Mouse (Mus musculus) Patski (cell line): Measurements from ENCODE around the gene Mthfsd. TPM values are rescaled to one million over a fixed set of nuclear protein-coding genes. Genes with fewer than 3 reads are reported as not detected.

Experiments
- ATAC-seq: fragments of 100-300 bp; one replicate; pipeline ENCODE4 v1.8.0; 2021
- CTCF ChIA-PET: fragments of 350-600 bp; sonication (Branson Sonifier 250); formaldehyde crosslinking; loops from one replicate; lab custom pipeline; 2022; ENCODE audit warnings: inconsistent platforms; lab: Charles Lee
- POLR2A ChIA-PET: fragments of 350-600 bp; sonication (Branson Sonifier 250); formaldehyde crosslinking; loops from one replicate; lab custom pipeline; 2022; ENCODE audit warnings: antibody characterized with exemption, inconsistent platforms; lab: Charles Lee
- DNase-seq: peaks from one replicate; pipeline ENCODE4 v3.0.0-alpha.2; 2011; ENCODE audit warnings: low read depth, low spot score
- H3K27me3 ChIP-seq: fragments of 371-371 bp; one replicate; pipeline ENCODE4 v1.5.1; 2021
- CTCF ChIP-seq: fragments of 100-300 bp; IDR thresholded peaks from one replicate; pipeline ENCODE4 v1.5.1; 2021
- in situ Hi-C: fragments of 300-500 bp; cut with MboI; formaldehyde crosslinking; loops from 3 replicates; pipeline ENCODE4 v1.11.1; 2018; ENCODE audit warnings: low pct_unique_long_range_greater_than_20kb, mixed read lengths
- polyA plus RNA-seq: library from polyadenylated mRNA; unstranded; gene quantifications from one replicate; pipeline ENCODE4 v1.2.3, GENCODE M21; 2021

Gene Mthfsd
- polyA plus RNA-seq, 1 experiment from 2014 or later, result 62.0 TPM

GRCm38 (mm10) chr8:121129265-121129940 is 21.2 kb upstream of the Mthfsd start:
- ChIA-PET CTCF (no interaction called here), POLR2A (interaction anchor here (0.6 to 0.7 kb wide), 2 partner anchors 11 to 63 kb away, joined by 3 read pairs; no protein-coding TSS in a partner anchor)
- peaks cover 3% of the 10 kb centered on the region for H3K27me3 ChIP-seq
- TF ChIP-seq CTCF, result no peak
- DNase-seq, result no peak
- in situ Hi-C loops, result no loop called here
- ATAC-seq, result no peak

- H3K27me3 ChIP-seq, result peaks cover 3% of the 10 kb centered on the region
- in situ Hi-C loops, result no loop called here
- no peak for DNase-seq
- no peak for ATAC-seq
- CTCF ChIA-PET, result no interaction called here
- POLR2A ChIA-PET, result interaction anchor here (0.6 to 0.7 kb wide), 2 partner anchors 11 to 64 kb away, joined by 3 read pairs; no protein-coding TSS in a partner anchor
- no peak for TF ChIP-seq CTCF
These were observed 20.5 kb upstream of the Mthfsd start for GRCm38 (mm10) chr8:121128531-121129264.

GRCm38 (mm10) chr8:121127756-121128375 is 19.7 kb upstream of the Mthfsd start, which contains the start of gene Foxl1:
Foxl1 (plus strand) TSS chr8:121127940.
- H3K27me3 ChIP-seq, result peaks cover 3% of the 10 kb centered on the region
- ATAC-seq (no peak), DNase-seq (no peak)
- in situ Hi-C loops, result no loop called here
- TF ChIP-seq CTCF, result no peak
- ChIA-PET POLR2A (no interaction called here), CTCF (no interaction called here)

GRCm38 (mm10) chr8:121127291-121127701 is 19.1 kb upstream of the Mthfsd start:
- POLR2A ChIA-PET, result interaction anchor here (0.6 kb wide), 1 partner anchor 87 kb away, joined by 3 read pairs; no protein-coding TSS in a partner anchor
- peaks cover 3% of the 10 kb centered on the region for H3K27me3 ChIP-seq
- in situ Hi-C loops, result no loop called here
- CTCF ChIA-PET, result no interaction called here
- TF ChIP-seq CTCF, result no peak
- DNase-seq (no peak), ATAC-seq (no peak)

GRCm38 (mm10) chr8:121126694-121127093 is 18.5 kb upstream of the Mthfsd start:
- POLR2A ChIA-PET, result interaction anchor here (0.6 kb wide), 1 partner anchor 86 kb away, joined by 3 read pairs; no protein-coding TSS in a partner anchor
- peaks cover under 1% of the 10 kb centered on the region for H3K27me3 ChIP-seq
- in situ Hi-C loops, result no loop called here
- ATAC-seq (no peak), DNase-seq (no peak)
- no peak for TF ChIP-seq CTCF
- CTCF ChIA-PET, result no interaction called here

GRCm38 (mm10) chr8:121126191-121126590 is 18.0 kb upstream of the Mthfsd start:
- DNase-seq (no peak), ATAC-seq (no peak)
- no peak for TF ChIP-seq CTCF
- no peaks in the 10 kb centered on the region for H3K27me3 ChIP-seq
- POLR2A ChIA-PET, result no interaction called here
- in situ Hi-C loops, result no loop called here
- CTCF ChIA-PET, result interaction anchor here (0.9 to 1.3 kb wide), 4 partner anchors 8 to 266 kb away, joined by 3 to 6 read pairs (median 4); partner anchors contain the start of gene Foxc2

GRCm38 (mm10) chr8:121125311-121125876 is 17.2 kb upstream of the Mthfsd start:
- ATAC-seq, result peak; percentile 75
- DNase-seq, result no peak
- in situ Hi-C loops, result no loop called here
- ChIA-PET CTCF (interaction anchor here (0.9 to 1.3 kb wide), 4 partner anchors 9 to 267 kb away, joined by 3 to 6 read pairs (median 4); partner anchors contain the start of gene Foxc2), POLR2A (no interaction called here)
- no peak for TF ChIP-seq CTCF
- H3K27me3 ChIP-seq, result no peaks in the 10 kb centered on the region

GRCm38 (mm10) chr8:121124547-121125239 is 16.5 kb upstream of the Mthfsd start:
- ATAC-seq (no peak), DNase-seq (no peak)
- H3K27me3 ChIP-seq, result no peaks in the 10 kb centered on the region
- POLR2A ChIA-PET, result no interaction called here
- no peak for TF ChIP-seq CTCF
- in situ Hi-C loops, result no loop called here
- CTCF ChIA-PET, result no interaction called here

- ATAC-seq, result no peak
- ChIA-PET POLR2A (no interaction called here), CTCF (no interaction called here)
- no peak for DNase-seq
- TF ChIP-seq CTCF, result no peak
- H3K27me3 ChIP-seq, result no peaks in the 10 kb centered on the region
- in situ Hi-C loops, result no loop called here
These were observed 14.9 kb upstream of the Mthfsd start for GRCm38 (mm10) chr8:121123113-121123512.

GRCm38 (mm10) chr8:121122368-121122767 is 14.2 kb upstream of the Mthfsd start:
- ChIA-PET POLR2A (no interaction called here), CTCF (no interaction called here)
- in situ Hi-C loops, result no loop called here
- H3K27me3 ChIP-seq, result no peaks in the 10 kb centered on the region
- ATAC-seq (no peak), DNase-seq (no peak)
- TF ChIP-seq CTCF, result no peak
